Mouse (Mus musculus) liver, embryonic 14.5 days (tissue): Measurements from ENCODE around the gene Rhbdl1.

Experiments used
- CTCF ChIP-seq: IDR thresholded peaks from 2 replicates; pipeline ENCODE4 v1.5.1; 2016; ENCODE audit warnings: antibody characterized with exemption, low read depth, control low read depth
- EP300 ChIP-seq: IDR thresholded peaks from 2 replicates; pipeline ENCODE4 v1.6.1; 2016; ENCODE audit warnings: antibody characterized with exemption, low read depth

- TF ChIP-seq CTCF = no peak
- no peak for TF ChIP-seq EP300
Observed at GRCm38 (mm10) chr17:25877741-25878610, 40.9 kb upstream of the Rhbdl1 start.
